Mouse (Mus musculus): ENCODE measurements around the gene Coq5. TPM values are rescaled to one million over a fixed set of nuclear protein-coding genes. Genes with fewer than 3 reads are reported as not detected.
A peak's percentile ranks its signal among the peaks of the same experiment; 100 is the strongest.

The Coq5 gene
- total RNA-seq, 2 experiments from 2014 or later = 40.9 to 42.6 TPM

GRCm38 (mm10) chr5:115271931-115272811 lies 7.3 kb upstream of the Coq5 start:
- DNase-seq (ENCODE audit: low spot score in 2 of 2) = peak in 1 of 2 experiments; percentile 34
- TF ChIP-seq CTCF (conservative IDR thresholded peaks at IDR 0.05) = no peak
- H3K27ac ChIP-seq = peak overlapping the region; percentile 96
- H3K4me3 ChIP-seq = peak overlapping the region; percentile 78

- DNase-seq (ENCODE audit: low spot score in 2 of 2) = peak; percentile 97 to 99
- TF ChIP-seq CTCF (conservative IDR thresholded peaks at IDR 0.05) = no peak
- Histone ChIP-seq H3K4me3 (peak within 1 kb of the TSS; percentile 78), H3K27ac (peak within 1 kb of the TSS; percentile 96)
Observed at GRCm38 (mm10) chr5:115272812-115273548, 6.5 kb upstream of the Coq5 start, which contains the start of gene Rnf10. Rnf10 (minus strand) TSS chr5:115272898.

GRCm38 (mm10) chr5:115273549-115274135 lies 5.8 kb upstream of the Coq5 start:
- Histone ChIP-seq H3K27ac (peak overlapping the region; percentile 96), H3K4me3 (no peak overlapping the region)
- TF ChIP-seq CTCF (conservative IDR thresholded peaks at IDR 0.05) = no peak
- no peak for DNase-seq (ENCODE audit: low spot score in 2 of 2)

GRCm38 (mm10) chr5:115274353-115274752 lies 5.1 kb upstream of the Coq5 start:
- TF ChIP-seq CTCF (conservative IDR thresholded peaks at IDR 0.05) = peak; percentile 65
- no peak overlapping the region for H3K27ac ChIP-seq
- H3K4me3 ChIP-seq = no peak overlapping the region
- no peak for DNase-seq (ENCODE audit: low spot score in 2 of 2)

- DNase-seq (ENCODE audit: low spot score in 2 of 2) = no peak
- H3K27ac ChIP-seq = no peak overlapping the region
- TF ChIP-seq CTCF (conservative IDR thresholded peaks at IDR 0.05) = no peak
- H3K4me3 ChIP-seq = no peak overlapping the region
Observed at GRCm38 (mm10) chr5:115274771-115275170, 4.7 kb upstream of the Coq5 start.

- no peak for DNase-seq (ENCODE audit: low spot score in 2 of 2)
- peak; percentile 63 for TF ChIP-seq CTCF (conservative IDR thresholded peaks at IDR 0.05)
- Histone ChIP-seq H3K27ac (no peak overlapping the region), H3K4me3 (no peak overlapping the region)
Observed at GRCm38 (mm10) chr5:115275998-115276397, 3.5 kb upstream of the Coq5 start.

GRCm38 (mm10) chr5:115278053-115278452 lies 1.4 kb upstream of the Coq5 start:
- no peak for DNase-seq (ENCODE audit: low spot score in 2 of 2)
- no peak for TF ChIP-seq CTCF (conservative IDR thresholded peaks at IDR 0.05)
- no peak overlapping the region for H3K4me3 ChIP-seq
- no peak overlapping the region for H3K27ac ChIP-seq

GRCm38 (mm10) chr5:115278785-115279184 lies 681 bp upstream of the Coq5 start:
- DNase-seq (ENCODE audit: low spot score in 2 of 2) = no peak
- Histone ChIP-seq H3K4me3 (no peak overlapping the region), H3K27ac (no peak overlapping the region)
- no peak for TF ChIP-seq CTCF (conservative IDR thresholded peaks at IDR 0.05)

GRCm38 (mm10) chr5:115280050-115280687 lies 703 bp downstream of the Coq5 start:
- H3K27ac ChIP-seq = peak overlapping the region; percentile 86
- no peak for DNase-seq (ENCODE audit: low spot score in 2 of 2)
- H3K4me3 ChIP-seq = peak overlapping the region; percentile 97
- TF ChIP-seq CTCF (conservative IDR thresholded peaks at IDR 0.05) = no peak

- Histone ChIP-seq H3K27ac (no peak overlapping the region), H3K4me3 (no peak overlapping the region)
- peak; percentile 51 for TF ChIP-seq CTCF (conservative IDR thresholded peaks at IDR 0.05)
- DNase-seq (ENCODE audit: low spot score in 2 of 2) = no peak
Observed at GRCm38 (mm10) chr5:115284735-115285134, 5.3 kb downstream of the Coq5 start.

GRCm38 (mm10) chr5:115294173-115294572 lies 14.7 kb downstream of the Coq5 start:
- TF ChIP-seq CTCF (conservative IDR thresholded peaks at IDR 0.05) = peak; percentile 57

GRCm38 (mm10) chr5:115296347-115296746 lies 16.9 kb downstream of the Coq5 start:
- no peak for DNase-seq (ENCODE audit: low spot score in 2 of 2)
- no peak for TF ChIP-seq CTCF (conservative IDR thresholded peaks at IDR 0.05)
- Histone ChIP-seq H3K4me3 (no peak overlapping the region), H3K27ac (no peak overlapping the region; the same call in 1 of the 2 replicates)

More at GRCm38 (mm10) chr5:115294173-115294572, 14.7 kb downstream of the Coq5 start:
- Histone ChIP-seq H3K4me3 (no peak overlapping the region), H3K27ac (no peak overlapping the region)
- no peak for DNase-seq (ENCODE audit: low spot score in 2 of 2)
